Mouse (Mus musculus): ENCODE results near the gene Ssty1. TPM values are rescaled to one million over a fixed set of nuclear protein-coding genes. Genes with fewer than 3 reads are reported as not detected.
"Not testable (repeated sequence)": the region's sequence is repeated elsewhere in the genome, so short reads cannot be mapped to it uniquely, and the experiment has no call there.

Ssty1 gene
- not detected in 2 replicates for polyA plus RNA-seq (2012; rRNA removed)

DNA sequence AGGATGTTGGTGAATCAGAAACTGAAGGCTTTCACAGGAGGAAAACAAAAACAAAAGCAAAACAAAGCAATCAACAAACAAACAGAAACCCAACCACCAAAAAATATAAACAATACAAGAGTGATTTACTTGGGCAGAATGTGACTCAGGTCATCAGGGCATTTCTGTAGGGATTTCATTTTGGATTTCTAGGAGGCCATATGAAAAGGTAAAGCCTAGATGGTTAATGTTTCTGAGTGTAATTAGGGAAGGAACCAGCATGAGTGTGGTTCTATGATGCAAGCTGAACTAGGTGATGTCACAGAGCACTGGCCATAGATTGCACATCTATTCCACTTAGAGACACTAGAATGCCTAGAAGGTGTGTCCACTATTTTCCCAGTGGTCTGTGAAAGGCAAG lies at the start of gene Ssty1:
TSS of gene Ssty1 (plus strand) at position 301 of the 400 bp plus-strand sequence.
- DNase-seq; H3K4me3 ChIP-seq (ENCODE audit: control insufficient read depth, insufficient read depth, low read length); H3K4me1 ChIP-seq (replicated peaks; ENCODE audit: control insufficient read depth, insufficient read depth, low read length); H3K27ac ChIP-seq (ENCODE audit: control insufficient read depth, insufficient read depth, low read length); H3K27me3 ChIP-seq (ENCODE audit: control insufficient read depth, insufficient read depth, low read length); H3K36me3 ChIP-seq (ENCODE audit: control insufficient read depth, insufficient read depth, low read length): not testable (repeated sequence)

DNA sequence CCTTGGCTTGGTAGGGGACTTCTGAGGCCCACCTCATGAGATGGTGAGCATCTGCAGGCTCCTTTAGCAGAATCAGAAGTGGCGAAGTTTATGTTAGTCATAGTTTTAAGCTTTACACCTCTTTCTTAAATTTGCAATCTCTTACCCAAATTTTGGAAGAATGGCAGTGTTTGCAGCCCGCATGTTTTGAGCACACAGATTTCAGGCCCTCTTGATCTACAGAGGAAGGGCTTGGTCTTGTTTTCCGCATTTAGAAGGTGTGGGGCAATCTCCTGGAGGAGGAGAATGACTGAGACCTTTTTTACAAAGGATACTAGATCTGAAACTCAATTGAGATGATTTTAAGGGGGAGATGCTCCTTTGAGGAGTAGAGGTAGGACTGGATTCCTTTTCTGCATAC lies 27.2 kb upstream of the Ssty1 start, which contains the start of gene Gm21764:
TSS of gene Gm21764 (minus strand) at position 101 of the 400 bp plus-strand sequence.
- no CpG with 5 or more reads among the region's 3 CpGs for WGBS
- not testable (repeated sequence) for H3K27ac ChIP-seq (ENCODE audit: control insufficient read depth, insufficient read depth, low read length); H3K4me3 ChIP-seq (ENCODE audit: control insufficient read depth, insufficient read depth, low read length); H3K27me3 ChIP-seq (ENCODE audit: control insufficient read depth, insufficient read depth, low read length); H3K36me3 ChIP-seq (ENCODE audit: control insufficient read depth, insufficient read depth, low read length); H3K4me1 ChIP-seq (replicated peaks; ENCODE audit: control insufficient read depth, insufficient read depth, low read length); DNase-seq

Other genes with a start within 250 kb of the Ssty1 start
- gene Gm21904, start 242.8 kb upstream of the Ssty1 start, polyA plus RNA-seq (2012; rRNA removed): not detected in 2 replicates
- gene Gm20772, start 214.4 kb upstream of the Ssty1 start, polyA plus RNA-seq (2012; rRNA removed): not detected in 2 replicates
- not detected in 2 replicates for gene Gm20831, start 214.4 kb upstream of the Ssty1 start, polyA plus RNA-seq (2012; rRNA removed)
- gene Srsy, start 151.8 kb upstream of the Ssty1 start, polyA plus RNA-seq (2012; rRNA removed): not detected in 2 replicates
- gene Gm21764, start 27.3 kb upstream of the Ssty1 start, polyA plus RNA-seq (2012; rRNA removed): not detected in 2 replicates